Mouse (Mus musculus) layer of hippocampus, postnatal 25 days (tissue): ENCODE data around the gene Samt4. TPM values are rescaled to one million over a fixed set of nuclear protein-coding genes. Genes with fewer than 3 reads are reported as not detected.
"Not testable (repeated sequence)": the region's sequence is repeated elsewhere in the genome, so short reads cannot be mapped to it uniquely, and the experiment has no call there.

ENCODE experiments used
- DNase-seq, 2 experiments: peaks; one replicate each; pipeline ENCODE4 v3.0.0; 2022; ENCODE audit warnings: mixed read lengths in 2 of 2, low spot score in 1 of 2; ENCODE audit errors: extremely low spot score in 1 of 2
- total RNA-seq, 2 experiments: library from RNA; stranded (reverse); gene quantifications; 2 replicates each; pipeline ENCODE4 v1.2.3; 2021

Gene Samt4
- not detected for total RNA-seq

DNA sequence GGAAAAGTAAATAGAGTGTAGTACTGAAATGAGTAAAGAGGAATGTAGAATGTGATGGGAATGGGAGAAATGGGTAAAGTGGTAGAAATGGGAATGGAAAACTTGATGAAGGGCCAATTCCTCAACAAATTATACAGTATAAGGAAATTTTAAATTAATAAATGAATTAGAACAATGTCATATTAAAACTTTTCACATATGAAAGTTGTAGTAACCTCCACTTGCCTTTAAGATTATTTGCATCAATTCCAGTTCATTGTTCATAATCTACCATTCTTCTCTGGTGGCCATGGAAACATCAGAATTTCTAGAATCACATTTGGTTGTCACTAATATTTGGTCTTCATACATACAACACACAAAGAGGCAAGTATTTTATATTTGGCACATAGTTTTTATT, at the start of gene Samt4:
Gene Samt4 (plus strand): TSS at position 301 of the 400 bp plus-strand sequence.
- no peak for DNase-seq

DNA sequence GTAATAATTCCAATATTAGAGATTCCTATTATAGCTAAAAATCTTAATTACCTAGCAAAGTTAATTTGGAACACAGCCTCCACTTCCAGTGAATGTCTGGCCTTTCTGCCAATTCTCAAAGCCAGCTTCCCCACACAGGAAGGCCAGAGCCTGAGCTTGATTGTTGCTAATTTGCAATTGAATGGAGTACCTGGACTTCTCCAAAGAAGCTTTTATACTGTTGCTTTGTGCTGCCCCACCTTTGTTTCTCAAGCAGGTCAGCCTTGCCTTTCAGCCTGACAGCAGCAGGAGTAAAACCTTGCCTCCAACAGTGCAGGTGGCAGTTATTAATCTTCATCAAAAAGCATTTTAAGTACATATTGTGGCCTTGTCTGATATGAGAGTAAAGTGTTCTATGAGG, 38.1 kb upstream of the Samt4 start:
- DNase-seq: not testable (repeated sequence)

DNA sequence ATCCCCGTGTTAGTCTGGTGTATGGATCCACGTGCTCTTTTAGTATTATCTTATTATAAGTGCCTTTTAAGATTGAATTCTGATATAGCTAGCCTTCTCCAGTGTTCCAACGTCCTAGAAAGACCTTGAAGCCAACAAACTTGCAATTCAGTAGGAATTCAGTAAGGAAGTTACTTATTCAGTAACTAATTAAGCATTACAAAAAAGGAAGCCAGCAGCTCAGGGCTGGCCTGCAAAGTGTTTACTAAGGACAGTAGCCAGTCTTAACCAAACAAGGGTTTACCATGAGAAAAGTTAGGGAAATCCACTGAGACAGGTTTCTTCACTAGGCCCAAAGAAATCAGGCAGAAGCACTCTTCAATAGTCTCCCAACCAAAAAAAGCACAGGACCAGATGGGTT, 13.4 kb upstream of the Samt4 start:
- not testable (repeated sequence) for DNase-seq

Other genes starting within 250 kb of the Samt4 start
- gene 4930524N10Rik, start 138.6 kb upstream of the Samt4 start, total RNA-seq: not detected
- not detected for gene Samt2, start 97.4 kb downstream of the Samt4 start, total RNA-seq